Mouse (Mus musculus): ENCODE measurements around the gene Arhgef2. TPM values are rescaled to one million over a fixed set of nuclear protein-coding genes. Genes with fewer than 3 reads are reported as not detected.

Gene Arhgef2
- polyA plus RNA-seq, 1 experiment from 2014 or later: 41.5 TPM

DNA sequence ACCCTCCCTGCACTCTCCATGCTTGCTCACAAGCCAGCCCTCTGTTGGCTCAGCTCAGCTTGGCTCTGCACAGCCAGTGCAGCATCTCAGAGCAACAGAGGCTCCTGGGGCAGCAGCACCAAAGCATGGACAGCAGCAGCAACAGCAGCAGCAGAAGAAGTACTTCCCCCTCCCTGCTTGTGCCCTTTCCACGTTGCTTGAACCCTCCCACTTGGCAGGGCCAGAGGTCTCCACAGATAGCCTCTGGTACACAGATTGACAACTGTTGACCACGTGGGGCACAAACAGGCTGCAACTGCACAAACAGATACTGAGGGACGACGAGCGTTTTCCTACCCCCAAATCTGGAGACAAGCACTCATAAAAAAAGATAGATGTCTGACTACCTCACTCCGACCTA lies 54.0 kb downstream of the Arhgef2 start:
- Histone ChIP-seq H3K4me3 (ENCODE audit: low read length) (no peak overlapping the region), H3K27ac (ENCODE audit: low read length) (no peak overlapping the region), H3K9me3 (ENCODE audit: control insufficient read depth, low read length) (peaks cover 3% of the 10 kb centered on the region; the same call in 1 of the 2 replicates), H3K27me3 (replicated peaks; ENCODE audit: control insufficient read depth, insufficient read depth, low read length) (no peaks in the 10 kb centered on the region), H3K9ac (ENCODE audit: low read depth, low read length) (no peak overlapping the region), H3K4me1 (ENCODE audit: control insufficient read depth, insufficient read depth, low read length) (no peaks in the 10 kb centered on the region), H3K4me2 (ENCODE audit: low read depth, low read length) (no peak overlapping the region), H3K36me3 (ENCODE audit: control insufficient read depth, insufficient read depth, low read length) (no peaks in the 10 kb centered on the region)
- ATAC-seq: no peak
- 33% methylated on average over 6 of the region's 6 CpGs for WGBS

DNA sequence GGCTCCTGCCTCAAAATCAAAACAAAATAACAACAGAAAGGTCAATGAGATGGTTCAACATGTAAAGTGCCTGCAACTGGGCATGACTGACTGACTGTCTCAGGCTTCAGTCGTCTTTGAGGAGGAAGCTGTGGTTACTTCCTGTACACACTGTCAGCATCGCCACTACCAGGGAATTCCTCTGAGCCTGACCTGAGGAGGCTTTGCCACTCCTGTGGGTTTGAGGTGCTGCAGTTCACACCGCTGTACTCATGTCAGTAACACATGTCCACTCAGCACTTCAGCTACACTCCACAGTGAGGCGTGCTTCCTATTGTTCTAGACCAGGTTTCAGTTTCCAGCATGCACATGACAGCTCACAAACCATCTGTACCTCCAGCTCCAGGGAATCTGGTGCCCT lies 58.3 kb downstream of the Arhgef2 start:
- H3K27me3 ChIP-seq (replicated peaks; ENCODE audit: control insufficient read depth, insufficient read depth, low read length): no peaks in the 10 kb centered on the region
- no peak for ATAC-seq
- H3K4me2 ChIP-seq (ENCODE audit: low read depth, low read length): no peak overlapping the region
- H3K4me1 ChIP-seq (ENCODE audit: control insufficient read depth, insufficient read depth, low read length): no peaks in the 10 kb centered on the region
- H3K9me3 ChIP-seq (ENCODE audit: control insufficient read depth, low read length): peaks cover 3% of the 10 kb centered on the region; the same call in 1 of the 2 replicates
- no peak overlapping the region for H3K9ac ChIP-seq (ENCODE audit: low read depth, low read length)
- no peak overlapping the region for H3K4me3 ChIP-seq (ENCODE audit: low read length)
- WGBS: 71% methylated on average over 4 of the region's 4 CpGs
- no peaks in the 10 kb centered on the region for H3K36me3 ChIP-seq (ENCODE audit: control insufficient read depth, insufficient read depth, low read length)
- no peak overlapping the region for H3K27ac ChIP-seq (ENCODE audit: low read length)

GRCm38 (mm10) chr3:88677399-88677798 lies 71.6 kb downstream of the Arhgef2 start:
- no peaks in the 10 kb centered on the region for H3K36me3 ChIP-seq (ENCODE audit: control insufficient read depth, insufficient read depth, low read length)
- no peaks in the 10 kb centered on the region for H3K4me1 ChIP-seq (ENCODE audit: control insufficient read depth, insufficient read depth, low read length)
- H3K9ac ChIP-seq (ENCODE audit: low read depth, low read length): peak overlapping the region; percentile 69
- peak overlapping the region; percentile 43 for H3K4me3 ChIP-seq (ENCODE audit: low read length)
- peak; percentile 81 for ATAC-seq
- WGBS: 13% methylated on average over 11 of the region's 11 CpGs
- H3K27me3 ChIP-seq (replicated peaks; ENCODE audit: control insufficient read depth, insufficient read depth, low read length): no peaks in the 10 kb centered on the region
- peak overlapping the region; percentile 59 for H3K4me2 ChIP-seq (ENCODE audit: low read depth, low read length)
- no peak overlapping the region for H3K27ac ChIP-seq (ENCODE audit: low read length)
- H3K9me3 ChIP-seq (ENCODE audit: control insufficient read depth, low read length): no peaks in the 10 kb centered on the region

GRCm38 (mm10) chr3:88683814-88684213 lies 78.0 kb downstream of the Arhgef2 start:
- no peak overlapping the region for H3K4me3 ChIP-seq (ENCODE audit: low read length)
- ATAC-seq: no peak
- no peaks in the 10 kb centered on the region for H3K9me3 ChIP-seq (ENCODE audit: control insufficient read depth, low read length)
- peaks cover 5% of the 10 kb centered on the region; the same call in 1 of the 2 replicates for H3K36me3 ChIP-seq (ENCODE audit: control insufficient read depth, insufficient read depth, low read length)
- peak overlapping the region; percentile 51 for H3K27ac ChIP-seq (ENCODE audit: low read length)
- WGBS: 66% methylated on average over 2 of the region's 2 CpGs
- no peak overlapping the region for H3K9ac ChIP-seq (ENCODE audit: low read depth, low read length)
- peaks cover 14% of the 10 kb centered on the region for H3K4me1 ChIP-seq (ENCODE audit: control insufficient read depth, insufficient read depth, low read length)
- no peak overlapping the region for H3K4me2 ChIP-seq (ENCODE audit: low read depth, low read length)
- H3K27me3 ChIP-seq (replicated peaks; ENCODE audit: control insufficient read depth, insufficient read depth, low read length): no peaks in the 10 kb centered on the region

DNA sequence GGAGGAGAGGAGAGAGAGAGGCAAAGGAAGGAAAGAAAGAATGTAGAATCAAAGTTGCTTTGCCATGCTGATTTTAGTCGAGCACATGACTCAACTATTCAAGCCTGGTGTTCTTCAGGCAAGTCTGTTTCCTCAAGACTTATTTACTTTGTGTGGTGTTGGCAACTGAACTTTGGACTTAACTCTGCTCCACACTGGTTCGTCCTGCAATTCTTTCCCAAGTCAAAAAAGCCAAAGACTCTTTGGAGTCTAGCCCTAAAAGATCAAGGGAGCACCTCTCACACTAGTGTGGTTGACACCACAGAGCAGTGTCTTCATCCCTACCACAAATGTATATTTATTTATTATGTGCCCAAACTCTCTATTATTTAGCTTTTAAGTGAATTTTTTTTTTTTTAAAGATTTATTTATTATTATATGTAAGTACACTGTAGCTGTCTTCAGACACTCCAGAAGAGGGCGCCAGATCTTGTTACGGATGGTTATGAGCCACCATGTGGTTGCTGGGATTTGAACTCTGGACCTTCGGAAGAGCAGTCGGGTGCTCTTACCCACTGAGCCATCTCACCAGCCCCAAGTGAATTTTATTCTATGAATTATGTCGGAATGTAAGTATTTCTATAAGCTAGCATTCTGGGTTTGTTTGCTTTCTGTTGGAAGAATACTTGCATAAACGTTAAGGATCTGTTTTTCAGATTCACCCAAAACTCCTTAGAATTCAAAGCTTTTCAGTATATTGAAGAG lies 78.6 kb downstream of the Arhgef2 start:
- Histone ChIP-seq H3K4me2 (ENCODE audit: low read depth, low read length) (peak overlapping the region; percentile 63), H3K27me3 (replicated peaks; ENCODE audit: control insufficient read depth, insufficient read depth, low read length) (no peaks in the 10 kb centered on the region), H3K27ac (ENCODE audit: low read length) (peak overlapping the region; percentile 98), H3K36me3 (ENCODE audit: control insufficient read depth, insufficient read depth, low read length) (peaks cover 5% of the 10 kb centered on the region; the same call in 1 of the 2 replicates), H3K9ac (ENCODE audit: low read depth, low read length) (peak overlapping the region; percentile 69; the same call in 1 of the 2 replicates), H3K4me3 (ENCODE audit: low read length) (peak overlapping the region; percentile 100), H3K4me1 (ENCODE audit: control insufficient read depth, insufficient read depth, low read length) (peaks cover 14% of the 10 kb centered on the region), H3K9me3 (ENCODE audit: control insufficient read depth, low read length) (no peaks in the 10 kb centered on the region)
- 54% methylated on average over 7 of the region's 8 CpGs for WGBS
- peak; percentile 43 for ATAC-seq

- WGBS: under 1% methylated on average over 47 of the region's 47 CpGs
- peaks cover 5% of the 10 kb centered on the region; the same call in 1 of the 2 replicates for H3K36me3 ChIP-seq (ENCODE audit: control insufficient read depth, insufficient read depth, low read length)
- ATAC-seq: peak; percentile 98
- peak within 1 kb of the TSS; percentile 98 for H3K27ac ChIP-seq (ENCODE audit: low read length)
- H3K27me3 ChIP-seq (replicated peaks; ENCODE audit: control insufficient read depth, insufficient read depth, low read length): no peaks in the 10 kb centered on the region
- H3K9ac ChIP-seq (ENCODE audit: low read depth, low read length): peak within 1 kb of the TSS; percentile 99
- H3K4me2 ChIP-seq (ENCODE audit: low read depth, low read length): peak within 1 kb of the TSS; percentile 87
- H3K9me3 ChIP-seq (ENCODE audit: control insufficient read depth, low read length): no peaks in the 10 kb centered on the region
- peak within 1 kb of the TSS; percentile 100 for H3K4me3 ChIP-seq (ENCODE audit: low read length)
- peaks cover 14% of the 10 kb centered on the region for H3K4me1 ChIP-seq (ENCODE audit: control insufficient read depth, insufficient read depth, low read length)
Measured at GRCm38 (mm10) chr3:88684980-88685941, 79.5 kb downstream of the Arhgef2 start, which contains the start of gene Khdc4. Gene Khdc4 (plus strand): TSS chr3:88685803.

DNA sequence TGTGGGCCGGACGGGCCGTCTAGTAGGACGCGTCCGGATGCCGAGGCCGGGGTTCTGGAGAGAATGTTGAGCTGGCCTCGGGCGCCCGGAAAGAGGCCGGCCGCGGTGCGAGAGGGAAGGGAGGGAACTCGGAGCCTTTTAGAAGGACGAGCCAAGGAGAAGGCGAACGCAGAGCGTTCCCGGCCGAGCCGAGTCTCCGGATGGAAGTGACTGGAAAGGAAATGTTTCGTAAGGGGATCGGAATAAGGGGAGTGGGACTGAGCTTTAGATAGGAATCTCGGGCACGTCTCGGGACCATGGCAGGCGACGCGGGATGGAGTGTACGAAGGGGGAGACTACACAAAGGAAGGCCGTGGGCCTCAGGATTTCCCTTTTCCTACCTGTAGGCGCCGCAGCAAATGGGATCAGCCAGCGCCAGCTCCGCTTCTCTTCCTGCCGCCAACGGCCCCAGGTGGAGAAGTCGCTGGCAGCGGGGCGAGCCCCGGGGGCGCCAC lies 80.2 kb downstream of the Arhgef2 start:
- Histone ChIP-seq H3K9ac (ENCODE audit: low read depth, low read length) (peak overlapping the region; percentile 99), H3K36me3 (ENCODE audit: control insufficient read depth, insufficient read depth, low read length) (peaks cover 9% of the 10 kb centered on the region; the same call in 1 of the 2 replicates), H3K4me2 (ENCODE audit: low read depth, low read length) (peak overlapping the region; percentile 87), H3K27me3 (replicated peaks; ENCODE audit: control insufficient read depth, insufficient read depth, low read length) (no peaks in the 10 kb centered on the region), H3K27ac (ENCODE audit: low read length) (peak overlapping the region; percentile 98), H3K4me3 (ENCODE audit: low read length) (peak overlapping the region; percentile 100), H3K9me3 (ENCODE audit: control insufficient read depth, low read length) (no peaks in the 10 kb centered on the region), H3K4me1 (ENCODE audit: control insufficient read depth, insufficient read depth, low read length) (peaks cover 14% of the 10 kb centered on the region)
- WGBS: 0% methylated on average over 45 of the region's 45 CpGs
- ATAC-seq: peak; percentile 69

- Histone ChIP-seq H3K4me3 (ENCODE audit: low read length) (peak overlapping the region; percentile 100), H3K9ac (ENCODE audit: low read depth, low read length) (peak overlapping the region; percentile 99), H3K36me3 (ENCODE audit: control insufficient read depth, insufficient read depth, low read length) (peaks cover 9% of the 10 kb centered on the region; the same call in 1 of the 2 replicates), H3K4me1 (ENCODE audit: control insufficient read depth, insufficient read depth, low read length) (peaks cover 14% of the 10 kb centered on the region), H3K27ac (ENCODE audit: low read length) (peak overlapping the region; percentile 98; the same call in 1 of the 2 replicates), H3K4me2 (ENCODE audit: low read depth, low read length) (peak overlapping the region; percentile 87), H3K9me3 (ENCODE audit: control insufficient read depth, low read length) (no peaks in the 10 kb centered on the region), H3K27me3 (replicated peaks; ENCODE audit: control insufficient read depth, insufficient read depth, low read length) (no peaks in the 10 kb centered on the region)
- no peak for ATAC-seq
- WGBS: 12% methylated on average over 13 of the region's 13 CpGs
Measured at GRCm38 (mm10) chr3:88686734-88687611, 81.2 kb downstream of the Arhgef2 start.

Data from intestine, embryonic 16.5 days (tissue).